Mouse (Mus musculus) adrenal gland, adult 8-10 months (tissue): Measurements from ENCODE around the gene Oser1. TPM values are rescaled to one million over a fixed set of nuclear protein-coding genes. Genes with fewer than 3 reads are reported as not detected.
"Not testable (repeated sequence)": the region's sequence is repeated elsewhere in the genome, so short reads cannot be mapped to it uniquely, and the experiment has no call there.

Experiments
- DNase-seq: peaks from one replicate; pipeline ENCODE4 v3.0.0; 2022
- total RNA-seq, 4 experiments: library from RNA; stranded (reverse); gene quantifications; 2 replicates each; pipeline ENCODE4 v1.2.4; 2022

Gene Oser1
- total RNA-seq, 4 experiments from 2014 or later: 33.2 to 39.2 (median 38.5) TPM

GRCm38 (mm10) chr2:163439488-163439887 lies 15.0 kb upstream of the Oser1 start:
- no peak for DNase-seq

- no peak for DNase-seq
Measured at GRCm38 (mm10) chr2:163438619-163439451, 14.3 kb upstream of the Oser1 start.

GRCm38 (mm10) chr2:163438246-163438618 lies 13.7 kb upstream of the Oser1 start, which contains the start of gene Gdap1l1:
Gene Gdap1l1, plus strand, starts transcription at chr2:163438476.
- DNase-seq: no peak

GRCm38 (mm10) chr2:163437800-163438199 lies 13.3 kb upstream of the Oser1 start:
- no peak for DNase-seq

GRCm38 (mm10) chr2:163433971-163434370 lies 9.5 kb upstream of the Oser1 start:
- DNase-seq: no peak

- DNase-seq: no peak
Measured at GRCm38 (mm10) chr2:163431289-163431688, 6.8 kb upstream of the Oser1 start.

GRCm38 (mm10) chr2:163428346-163429011 lies 4.0 kb upstream of the Oser1 start:
- DNase-seq: no peak

GRCm38 (mm10) chr2:163422895-163423660 lies 1.4 kb downstream of the Oser1 start:
- no peak for DNase-seq

GRCm38 (mm10) chr2:163420366-163420886 lies 4.1 kb downstream of the Oser1 start:
- DNase-seq: no peak

GRCm38 (mm10) chr2:163419346-163420045 lies 5.0 kb downstream of the Oser1 start:
- peak; percentile 99 for DNase-seq

- peak; percentile 35 for DNase-seq
Measured at GRCm38 (mm10) chr2:163418841-163419345, 5.6 kb downstream of the Oser1 start.

GRCm38 (mm10) chr2:163417830-163418229 lies 6.7 kb downstream of the Oser1 start:
- no peak for DNase-seq

- DNase-seq: no peak
Measured at GRCm38 (mm10) chr2:163417026-163417425, 7.5 kb downstream of the Oser1 start.

- no peak for DNase-seq
Measured at GRCm38 (mm10) chr2:163412846-163413590, 11.5 kb downstream of the Oser1 start.

- DNase-seq: no peak
Measured at GRCm38 (mm10) chr2:163412419-163412818, 12.1 kb downstream of the Oser1 start.

GRCm38 (mm10) chr2:163411840-163412239 lies 12.7 kb downstream of the Oser1 start:
- DNase-seq: no peak

- DNase-seq: not testable (repeated sequence)
Measured at GRCm38 (mm10) chr2:163411344-163411743, 13.2 kb downstream of the Oser1 start.

- no peak for DNase-seq
Measured at GRCm38 (mm10) chr2:163410211-163410610, 14.3 kb downstream of the Oser1 start.

GRCm38 (mm10) chr2:163404037-163404815 lies 20.3 kb downstream of the Oser1 start:
- peak; percentile 30 for DNase-seq

- DNase-seq: peak; percentile 57
Measured at GRCm38 (mm10) chr2:163401221-163401620, 23.3 kb downstream of the Oser1 start.
